Mouse (Mus musculus) frontal cortex, postnatal 10 days (tissue): Measurements from ENCODE around the gene Rufy3.
A peak's percentile ranks its signal among the peaks of the same experiment; 100 is the strongest.
"Not testable (repeated sequence)": the region's sequence is repeated elsewhere in the genome, so short reads cannot be mapped to it uniquely, and the experiment has no call there.

Experiments
- DNase-seq, 2 experiments: peaks; one replicate each; pipeline ENCODE4 v3.0.0; 2022; ENCODE audit warnings: low spot score in 2 of 2, mixed read lengths in 1 of 2

Rufy3 gene

DNA sequence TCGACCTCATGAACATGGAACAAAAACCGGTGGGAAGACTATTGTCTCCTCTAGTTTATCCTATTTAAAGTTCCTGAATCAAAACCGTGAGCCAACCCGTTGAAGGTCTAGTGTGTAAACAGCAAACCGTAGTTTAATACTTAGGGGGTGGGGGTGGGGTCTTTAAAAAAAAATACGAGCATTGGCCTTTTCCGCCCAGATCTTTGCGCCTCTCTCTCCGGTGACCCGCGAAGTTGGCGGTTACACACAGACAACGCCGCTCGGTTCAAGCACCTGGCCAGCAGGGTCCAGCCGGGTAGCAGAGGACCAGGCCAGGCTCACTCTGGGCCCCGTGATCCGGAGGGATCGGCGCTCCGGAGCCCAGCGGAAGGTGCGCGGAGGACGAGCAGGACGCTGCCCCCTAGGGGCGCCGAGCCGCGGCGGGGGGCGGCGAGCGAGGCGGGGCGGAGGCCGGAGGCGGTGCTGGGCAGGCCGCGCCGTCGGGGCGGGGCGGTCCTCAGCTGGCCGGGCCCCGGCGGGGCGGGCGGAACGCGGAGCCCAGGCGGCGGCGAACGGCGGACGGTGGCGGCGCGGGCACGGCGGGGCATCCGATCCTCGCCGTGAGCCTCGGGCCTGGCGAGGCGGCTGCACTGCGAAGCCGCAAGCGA, at the start of gene Rufy3:
Rufy3 (plus strand) TSS at position 540 of the 647 bp plus-strand sequence.
- DNase-seq, result peak; percentile 48 to 77

DNA sequence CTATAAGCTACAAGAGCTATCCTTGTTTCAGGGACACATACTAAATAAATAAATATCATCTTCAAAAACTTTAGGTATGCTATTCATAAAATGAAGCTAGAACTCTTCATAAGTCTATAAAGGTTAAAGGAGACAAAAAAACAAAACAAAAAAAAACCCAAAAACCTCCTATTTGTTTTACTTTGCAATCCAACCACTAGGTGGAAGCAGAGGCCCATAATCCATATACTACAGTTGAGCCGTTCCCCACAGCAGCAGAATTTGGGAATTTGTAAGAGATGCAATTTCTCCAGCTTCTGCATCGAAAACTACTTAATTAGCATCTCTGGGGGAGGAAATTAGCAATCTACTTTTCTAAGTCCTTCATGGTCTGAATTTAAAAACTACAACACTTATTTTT, 45.6 kb upstream of the Rufy3 start:
- no peak for DNase-seq

DNA sequence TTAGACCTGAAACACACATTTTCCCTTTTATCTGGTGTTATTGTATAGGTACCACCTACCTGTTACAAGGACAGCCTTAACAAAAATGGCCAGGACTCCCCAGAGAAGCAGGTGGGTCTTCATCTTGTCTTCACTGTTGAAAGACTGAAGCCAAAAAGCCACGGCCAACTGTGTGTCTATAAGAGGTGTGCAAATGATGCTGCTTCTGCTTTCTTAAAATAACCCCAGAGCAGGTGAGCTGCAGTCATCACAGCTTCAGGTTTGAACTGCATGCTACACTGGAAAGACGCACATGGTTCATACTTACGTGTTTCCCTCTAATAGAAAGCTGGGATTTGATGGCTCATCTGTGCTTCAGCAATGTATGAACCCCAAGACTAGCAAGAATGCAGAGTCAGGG, 37.2 kb upstream of the Rufy3 start, which contains the start of gene Jchain:
Jchain (minus strand) TSS at position 235 of the 400 bp plus-strand sequence.
- no peak for DNase-seq

DNA sequence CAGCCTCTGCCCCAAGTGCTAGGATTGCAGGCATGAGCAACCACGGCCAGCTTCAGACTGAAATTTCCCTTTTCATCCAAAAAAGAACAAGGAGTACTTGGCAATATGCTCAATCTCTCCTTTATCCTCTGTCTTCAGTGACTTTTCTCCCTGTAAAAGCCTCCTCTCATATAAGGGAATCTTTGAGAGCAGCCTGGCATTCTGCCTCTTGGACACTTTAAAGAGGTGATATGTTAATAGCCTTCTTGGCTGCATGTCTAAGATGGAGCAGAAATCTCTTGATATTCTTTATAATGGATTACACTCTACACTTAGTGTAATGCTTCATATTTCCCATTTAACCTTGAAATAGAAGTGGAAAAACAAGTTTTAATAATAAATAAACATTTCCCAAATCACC, 33.9 kb upstream of the Rufy3 start:
- no peak for DNase-seq

DNA sequence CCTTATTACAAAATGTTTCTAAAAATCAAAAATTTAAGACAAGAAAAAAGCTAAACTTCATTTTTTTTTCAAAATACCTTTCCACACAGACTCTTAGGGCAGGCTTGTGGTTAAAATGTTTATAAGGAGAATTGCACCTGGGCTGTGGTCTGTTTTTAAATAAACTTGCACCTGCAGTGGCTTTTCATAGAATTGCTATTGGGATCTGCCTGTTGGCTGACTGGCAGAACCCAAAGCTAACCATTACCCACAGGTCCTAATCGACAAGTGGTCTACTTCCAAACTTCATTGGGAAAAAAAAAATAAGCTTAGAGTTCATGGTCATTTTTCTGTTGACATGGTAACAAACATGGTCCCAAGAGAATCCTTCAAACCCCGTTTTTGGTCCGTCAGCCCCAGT, 30.1 kb upstream of the Rufy3 start:
- no peak for DNase-seq

DNA sequence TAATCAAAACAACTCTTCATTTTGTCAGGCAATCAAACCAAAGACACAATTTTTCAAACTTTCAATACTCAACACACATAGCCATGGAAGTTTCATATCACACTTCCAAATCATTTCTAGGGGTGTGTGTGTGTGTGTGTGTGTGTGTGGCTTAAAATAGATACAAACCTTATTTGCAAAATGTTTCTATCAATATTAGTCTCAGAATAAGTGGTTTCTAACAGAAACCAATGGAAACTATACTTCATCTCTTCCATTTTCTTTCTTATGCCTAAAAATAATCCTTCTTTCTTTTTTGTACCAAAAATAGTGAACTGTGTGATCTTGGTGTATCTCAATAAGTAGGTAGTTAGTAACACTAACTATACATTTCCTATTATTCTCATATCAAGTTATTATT, 24.0 kb upstream of the Rufy3 start:
- DNase-seq, result no peak

DNA sequence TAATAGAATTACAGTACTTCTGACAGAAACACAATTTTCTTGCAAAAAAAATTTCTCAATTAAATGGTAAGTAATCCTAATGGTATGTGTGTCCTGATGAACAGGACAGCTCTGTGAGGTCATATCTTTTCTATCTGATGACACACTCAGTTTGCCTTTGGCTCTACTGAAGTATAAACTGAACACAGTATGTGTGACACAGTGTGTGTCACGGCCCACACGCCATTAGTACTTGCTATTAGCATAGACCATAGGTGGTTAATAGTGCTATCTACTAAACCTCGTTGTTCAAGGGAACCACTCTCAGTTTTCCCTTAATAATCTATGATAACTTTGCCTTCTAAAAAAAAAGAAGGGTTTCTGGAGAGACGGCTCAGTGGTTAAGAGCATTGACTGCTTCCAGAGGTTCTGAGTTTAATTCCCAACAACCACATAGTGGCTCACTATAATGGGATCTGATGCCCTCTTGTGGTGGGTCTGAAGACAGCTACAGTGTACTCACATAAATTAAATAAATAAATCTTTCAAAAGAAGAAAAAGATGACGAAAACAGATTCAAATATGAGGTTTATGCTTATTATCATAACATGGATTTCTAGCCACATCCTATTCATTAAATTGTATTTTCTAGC, 22.1 kb upstream of the Rufy3 start:
- peak in 1 of 2 experiments; percentile 29 for DNase-seq

DNA sequence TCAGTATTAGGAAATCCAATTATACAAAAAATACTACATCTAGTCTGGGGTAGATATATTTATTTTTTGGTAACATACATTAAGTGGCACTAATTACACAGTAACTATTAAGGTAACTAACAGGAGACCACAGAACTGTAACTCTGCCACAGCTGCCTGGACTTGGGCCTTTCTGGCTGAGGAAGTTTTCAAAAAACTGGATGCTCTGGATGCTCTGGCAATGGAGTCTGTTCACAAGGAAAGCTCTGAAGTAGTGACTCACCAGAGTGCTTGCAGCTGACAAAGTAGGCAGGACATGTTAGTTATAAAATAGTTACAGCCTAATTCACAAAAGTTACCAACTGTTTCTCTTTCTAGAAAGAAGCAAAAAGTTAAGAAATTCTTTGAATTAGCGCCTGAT, 20.4 kb upstream of the Rufy3 start:
- DNase-seq, result not testable (repeated sequence)

DNA sequence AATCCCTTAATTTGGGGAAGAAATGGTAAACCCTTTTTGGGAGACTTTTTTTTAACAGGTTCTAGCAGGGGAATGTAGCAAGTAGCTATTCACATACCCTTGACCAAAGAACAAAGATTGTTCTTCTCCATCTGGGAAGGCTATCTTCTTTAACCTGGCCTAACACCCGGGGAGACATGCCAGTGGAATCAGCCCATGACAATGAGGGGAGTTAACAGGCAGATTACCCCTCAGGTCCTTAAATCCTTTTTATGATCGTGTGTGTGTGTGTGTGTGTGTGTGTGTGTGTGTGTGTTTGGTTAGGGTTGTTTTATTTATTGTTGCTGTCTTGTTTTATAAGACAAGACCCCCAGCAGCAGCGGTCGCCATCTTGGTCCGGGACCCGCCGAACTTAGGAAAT, 19.3 kb upstream of the Rufy3 start:
- no peak for DNase-seq

DNA sequence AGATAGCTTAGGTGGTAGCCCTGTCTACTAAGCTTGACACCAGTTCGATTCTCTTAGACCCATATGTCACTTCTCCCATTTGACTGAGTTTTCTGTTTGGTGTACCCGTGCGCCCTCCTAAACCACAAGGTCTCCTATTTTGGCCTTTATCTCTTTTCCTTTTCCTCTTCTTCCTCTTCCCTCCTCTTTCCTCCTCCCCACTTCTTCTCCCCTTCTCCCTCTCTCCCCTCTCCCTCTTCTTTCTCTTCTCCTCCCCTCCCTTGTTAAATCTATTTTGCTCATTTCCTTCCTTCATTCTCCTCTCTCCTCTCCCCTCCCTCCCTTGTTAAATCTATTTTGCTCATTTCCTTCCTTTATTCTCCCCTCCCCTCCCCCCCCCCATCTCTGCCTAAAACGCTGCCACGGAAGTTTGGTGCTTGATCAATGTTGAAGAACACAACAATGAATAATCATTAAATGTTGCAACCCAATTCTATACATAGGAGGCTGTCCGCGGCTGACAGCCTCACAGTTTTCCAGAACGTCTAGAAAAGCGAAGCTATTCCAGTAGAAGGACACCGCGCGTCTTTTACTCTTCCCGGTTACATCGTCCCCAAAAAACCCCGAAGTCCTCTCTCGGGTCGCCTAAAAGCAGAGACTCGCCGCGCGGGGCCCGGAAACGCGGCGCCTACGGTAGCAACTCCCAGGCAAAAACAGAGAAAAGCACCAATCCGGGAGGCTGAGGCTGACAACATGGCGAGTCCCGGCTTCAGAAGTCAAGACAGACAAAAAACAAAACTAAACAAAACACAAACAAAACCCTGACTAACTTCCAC, 11.4 kb upstream of the Rufy3 start:
- DNase-seq, result no peak

DNA sequence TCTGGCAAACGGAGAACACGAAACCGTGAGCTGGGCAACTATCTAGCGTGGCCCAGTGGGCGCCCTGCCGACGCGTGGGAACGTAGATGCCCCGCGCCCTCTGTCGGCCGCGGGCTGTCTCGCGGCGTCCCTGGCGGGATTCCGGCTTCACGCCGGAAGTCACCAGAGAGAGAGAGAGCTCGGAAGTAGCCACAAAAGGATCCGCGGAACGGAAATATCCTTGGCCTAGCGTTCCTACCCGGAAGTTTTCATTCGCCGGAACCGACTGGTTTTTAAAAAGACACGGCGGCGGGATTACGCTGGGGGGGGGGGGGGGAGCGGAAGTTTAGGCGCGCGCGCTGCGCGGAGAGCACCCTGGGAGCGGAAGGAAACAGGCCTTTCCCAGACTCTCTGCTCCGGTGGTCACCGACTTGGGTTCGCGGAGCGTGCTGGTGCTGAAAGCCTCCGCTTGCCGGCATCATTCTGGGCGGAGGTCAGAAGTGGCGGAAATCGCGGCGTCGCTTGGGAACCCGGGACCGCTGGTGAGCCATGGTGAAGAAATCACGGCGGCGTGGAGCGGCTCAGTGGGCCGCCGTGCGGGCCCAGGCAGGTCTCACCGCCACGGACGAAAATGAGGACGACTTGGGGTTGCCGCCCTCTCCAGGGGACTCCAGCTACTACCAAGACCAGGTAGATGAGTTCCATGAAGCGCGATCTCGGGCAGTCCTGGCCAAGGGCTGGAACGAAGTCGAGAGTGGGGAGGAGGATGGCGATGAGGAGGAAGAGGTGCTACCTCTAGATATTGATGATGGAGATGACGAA, 10.6 kb upstream of the Rufy3 start, which contains the start of gene Utp3:
Utp3 (plus strand) TSS at position 377 of the 801 bp plus-strand sequence.
- DNase-seq, result peak; percentile 87 to 93

DNA sequence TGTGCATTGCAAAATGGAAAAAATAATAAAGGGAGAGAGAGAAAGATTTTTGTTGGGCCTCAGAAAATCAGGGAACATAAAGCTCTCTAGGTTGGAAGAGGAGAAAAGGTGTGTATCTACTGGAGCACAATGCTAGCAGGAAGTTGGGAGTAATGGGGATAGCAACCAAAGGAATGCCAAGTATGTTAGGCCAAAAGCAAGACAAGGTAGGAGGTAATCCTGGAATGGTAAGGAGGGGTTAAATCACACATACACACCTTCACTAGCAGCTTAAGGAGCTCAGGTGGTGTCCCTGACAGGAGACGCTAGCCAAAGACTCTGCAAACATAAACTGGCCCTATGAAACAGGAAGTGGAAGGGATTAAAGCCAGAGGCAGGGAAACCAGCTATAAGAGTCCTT, 5.8 kb upstream of the Rufy3 start:
- DNase-seq, result no peak

DNA sequence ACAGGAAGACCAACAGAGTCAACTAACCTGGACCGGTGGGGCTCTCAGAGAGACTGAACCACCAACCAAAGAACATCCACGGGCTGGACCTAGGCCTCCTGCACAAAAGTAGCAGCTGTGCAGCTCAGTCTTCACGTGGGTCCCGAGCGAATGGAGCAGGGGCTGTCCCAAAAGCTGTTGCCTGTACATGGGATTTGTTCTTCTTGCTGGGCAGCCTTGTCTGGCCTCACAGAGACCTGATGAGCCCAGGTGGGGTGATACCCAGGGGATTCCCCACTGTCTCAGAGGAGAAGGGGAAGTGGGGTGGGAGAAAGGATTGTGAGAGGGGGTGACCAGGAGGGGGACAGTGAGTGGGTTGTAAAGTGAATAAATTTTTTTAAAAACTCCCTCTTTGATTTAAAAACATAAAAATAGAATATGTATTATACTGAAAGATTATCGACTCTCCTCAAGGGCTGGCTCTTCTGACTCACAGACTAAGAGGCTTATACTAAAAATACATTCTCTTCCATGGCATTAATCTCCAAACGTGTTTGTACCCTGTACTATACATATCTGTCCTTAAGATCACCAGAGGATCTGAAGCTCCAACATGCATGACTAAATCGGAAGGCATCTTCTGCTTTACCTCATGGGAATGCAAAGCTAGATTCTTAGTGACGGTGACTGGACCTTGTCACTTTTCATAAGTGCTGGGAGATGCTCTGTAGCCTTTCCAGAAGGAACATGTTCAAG, 3.6 kb upstream of the Rufy3 start:
- no peak for DNase-seq

DNA sequence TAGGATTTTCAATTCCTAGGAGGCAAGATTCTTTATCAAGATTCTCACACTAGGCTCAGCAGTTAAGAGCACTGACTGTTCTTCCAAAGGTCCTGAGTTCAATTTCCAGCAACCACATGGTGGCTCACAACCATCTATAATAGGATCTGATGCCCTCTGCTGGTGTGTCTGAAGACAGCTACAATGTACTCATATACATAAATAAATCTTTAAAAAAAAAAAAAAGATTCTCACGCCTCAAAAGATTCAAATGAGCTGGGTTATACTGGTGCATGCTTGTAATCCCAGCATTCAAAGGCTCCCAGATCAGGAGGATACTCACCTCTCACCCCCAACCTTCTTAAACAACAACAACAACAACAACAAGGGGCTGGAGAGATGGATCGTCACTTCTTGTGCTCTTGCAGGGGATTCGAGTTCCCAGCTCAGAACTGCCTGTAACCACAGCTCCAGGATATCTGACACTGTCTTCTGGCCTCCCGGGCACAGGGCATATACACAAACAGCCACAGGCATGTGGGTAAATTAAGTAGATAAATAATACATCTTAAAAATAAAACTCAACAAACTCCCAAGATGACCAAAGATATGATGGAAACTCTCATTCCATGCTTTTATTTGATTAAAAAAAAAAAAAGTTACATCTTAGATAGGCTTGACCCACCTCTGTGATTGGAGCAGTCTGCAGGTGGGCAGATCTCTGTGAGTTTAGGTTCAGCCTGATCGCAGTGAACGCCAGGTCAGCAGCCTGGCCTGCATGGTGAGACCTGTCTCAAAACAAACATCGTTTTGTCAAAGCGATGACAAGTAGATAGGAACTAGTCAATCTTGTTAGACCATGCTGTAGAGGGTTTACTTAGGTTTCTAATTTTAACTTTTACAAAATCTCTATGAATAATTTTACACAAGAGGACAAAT, 1.7 kb upstream of the Rufy3 start:
- DNase-seq, result no peak

DNA sequence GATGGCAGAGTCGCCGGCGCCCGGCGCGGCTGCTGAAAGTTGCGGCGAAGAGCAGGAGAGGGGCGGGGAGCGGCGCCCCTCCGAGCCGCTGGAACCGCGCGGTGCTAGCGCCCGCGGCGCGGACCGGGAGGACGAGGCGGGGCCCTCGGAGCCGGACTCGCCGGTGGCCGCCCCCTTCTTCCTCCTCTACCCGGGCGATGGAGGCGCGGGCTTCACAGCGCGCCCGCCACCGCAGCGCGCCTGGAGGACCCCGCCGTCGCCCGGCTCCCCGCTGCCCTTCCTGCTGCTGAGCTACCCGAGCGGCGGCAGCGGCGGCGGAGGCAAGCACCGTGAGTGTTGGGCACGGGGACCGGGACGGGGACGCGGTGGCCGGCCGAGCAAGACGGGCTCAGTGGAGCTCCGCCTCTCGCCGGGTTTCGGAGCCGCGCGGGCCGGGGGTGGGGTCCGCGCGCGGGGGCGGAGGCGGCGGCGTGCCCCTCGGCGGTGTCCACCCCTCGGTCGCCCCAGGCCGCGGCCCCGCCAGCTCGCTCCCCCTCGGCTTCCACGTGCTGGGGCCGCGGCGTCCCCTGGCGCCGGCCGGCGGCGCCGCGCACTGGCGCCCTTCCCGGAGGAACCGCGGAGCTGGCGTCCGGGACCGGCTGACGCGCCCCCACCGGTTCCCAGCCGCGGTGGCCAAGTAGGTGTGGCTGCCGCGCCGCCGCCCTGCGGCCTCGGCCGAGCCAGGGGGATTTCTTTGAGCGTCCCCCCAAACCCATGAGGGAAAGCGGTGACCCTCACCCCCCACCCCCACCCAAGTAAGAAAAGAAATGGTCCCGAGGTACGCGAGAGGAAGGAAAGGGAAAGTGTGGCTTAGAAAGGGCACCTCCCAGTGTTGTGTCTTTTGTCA, 551 bp downstream of the Rufy3 start:
- DNase-seq, result peak in 1 of 2 experiments; percentile 46

DNA sequence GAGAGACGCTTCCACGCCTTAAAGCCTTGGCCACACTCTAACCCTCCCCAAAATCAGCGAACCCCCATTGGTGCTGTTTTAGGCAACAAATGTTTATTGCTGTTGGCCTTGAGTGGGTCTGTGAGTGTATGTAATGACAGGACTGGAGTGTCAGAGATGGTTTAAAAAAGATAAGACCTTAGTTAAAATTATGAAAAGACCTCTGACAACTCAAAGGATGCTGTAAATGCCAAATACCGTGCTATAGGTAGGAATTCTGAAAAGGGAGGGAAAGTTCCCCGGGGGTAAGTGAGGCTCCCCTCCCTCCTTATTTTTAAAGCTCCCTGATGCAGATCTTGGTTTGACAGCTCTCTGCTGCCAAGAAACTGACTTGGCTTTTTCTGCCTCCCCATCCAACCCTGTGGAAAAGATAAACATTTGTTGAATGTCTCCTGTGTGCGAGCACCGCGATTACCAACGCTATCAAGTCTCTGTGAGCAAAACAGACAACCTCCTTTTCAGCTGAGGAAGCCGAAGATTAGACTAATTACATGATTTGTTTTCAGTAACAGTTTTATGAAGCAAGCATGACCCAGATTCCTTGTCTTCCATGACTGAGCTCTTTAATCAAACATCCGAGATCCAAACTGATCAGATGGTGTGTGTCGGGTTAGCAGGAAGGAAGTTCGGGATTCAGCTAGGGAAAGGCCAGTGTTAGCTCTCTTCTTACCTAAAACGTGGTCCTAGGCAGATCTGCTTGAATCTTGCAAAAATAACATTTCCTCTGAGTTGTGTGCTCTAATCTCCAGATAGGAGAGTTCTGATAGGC, 1.4 kb downstream of the Rufy3 start:
- DNase-seq, result no peak

DNA sequence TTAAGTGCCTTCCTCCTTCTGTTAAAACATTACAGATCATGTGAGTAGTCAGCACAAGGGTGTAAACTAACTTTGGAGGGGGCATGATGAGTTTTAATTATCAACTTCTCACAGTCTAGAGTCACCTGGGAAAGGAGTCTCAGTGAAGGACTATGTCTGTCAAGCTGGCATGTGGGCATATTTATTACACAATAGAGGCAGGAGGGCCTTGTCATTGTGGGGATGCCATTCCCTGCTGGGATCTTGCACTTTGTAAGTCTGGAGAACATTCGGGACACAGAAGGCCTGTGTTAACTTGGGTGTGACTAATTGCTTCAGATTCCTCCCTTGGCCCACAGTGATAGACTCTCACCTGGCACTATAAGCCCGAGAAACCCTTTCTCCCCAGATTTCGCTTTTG, 4.7 kb downstream of the Rufy3 start:
- DNase-seq, result no peak

DNA sequence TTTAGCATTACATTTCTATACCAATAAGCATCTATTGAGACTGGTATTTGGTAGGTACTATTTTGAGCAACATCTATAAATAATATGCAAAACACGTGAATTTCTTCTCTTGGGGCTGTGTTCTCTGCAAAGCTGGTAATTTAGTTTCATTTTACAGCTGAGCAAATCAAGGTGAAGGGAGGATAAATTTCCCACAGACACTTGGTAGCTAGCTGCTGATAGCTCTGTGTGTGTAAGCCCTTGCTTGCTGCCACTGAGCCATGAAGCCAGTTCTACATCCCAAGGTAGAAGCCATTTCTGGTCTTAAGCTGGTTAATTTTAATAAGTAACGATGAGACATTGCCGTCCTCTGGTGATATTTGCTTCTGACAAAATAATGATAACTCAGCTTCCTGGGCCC, 10.0 kb downstream of the Rufy3 start:
- no peak for DNase-seq
